Mouse (Mus musculus): ENCODE measurements at regions not wholly inside any gene's neighbourhood (a gene's known extent, or its start where the extent isn't known, plus 50 kb on each side); places are given as distances from the start of the nearest gene placed in this dataset.
"Not testable (repeated sequence)": the region's sequence is repeated elsewhere in the genome, so short reads cannot be mapped to it uniquely, and the experiment has no call there.

DNA sequence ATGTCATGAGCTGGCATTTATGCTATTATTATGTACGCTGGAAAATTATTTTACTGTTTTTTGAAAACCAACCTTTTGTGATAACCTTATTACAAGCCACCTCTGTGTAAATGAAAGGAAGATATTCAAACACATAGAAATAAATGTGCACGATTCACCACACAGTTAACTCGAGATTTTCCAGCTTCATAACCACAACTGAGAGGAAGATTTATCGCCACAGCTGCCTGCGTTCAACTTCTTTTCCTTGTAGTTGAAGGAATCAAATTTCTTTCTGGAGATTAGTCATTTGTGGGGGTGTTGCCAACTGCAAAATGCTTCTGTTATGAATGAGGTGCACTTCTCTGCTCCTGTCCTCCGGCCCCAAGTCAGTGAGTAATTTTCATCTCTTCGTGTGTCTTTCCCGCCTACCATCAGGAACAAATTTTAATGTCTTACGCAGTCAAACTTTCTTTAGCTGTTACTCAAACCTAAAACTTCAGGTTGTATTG lies 62.2 kb upstream of the Olfr1324 start:
- not testable (repeated sequence) for TF ChIP-seq POLR2A (IDR thresholded peaks at IDR 0.05; ENCODE audit: borderline replicate concordance, low read depth, low read length); CTCF (IDR thresholded peaks at IDR 0.05; ENCODE audit: low read depth, low read length)

Data from bone marrow macrophage, adult 2 months (primary cell).